ENCODE assay signal across 24 mouse cellular contexts in the genomic region with DNA sequence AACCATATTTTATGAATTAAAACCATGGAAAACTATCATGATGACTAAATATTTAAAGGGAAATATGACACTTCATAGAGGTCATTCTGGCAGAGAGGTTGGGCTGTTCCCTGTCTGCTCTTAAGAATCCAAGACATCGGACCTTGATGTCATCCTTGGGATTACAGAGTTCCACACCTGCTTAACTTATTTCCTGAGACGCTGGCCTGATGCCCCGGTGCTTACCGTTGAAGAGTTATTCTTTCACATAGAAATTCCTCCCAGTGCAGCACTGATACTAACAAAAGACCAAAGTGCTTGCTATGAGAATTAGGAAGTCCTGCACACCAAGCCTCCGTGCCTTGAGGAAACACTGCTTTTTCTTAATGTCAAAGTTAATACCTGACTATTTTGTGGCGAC.
"Had no signal": no experiment of that assay in that cellular context is flagged by ENCODE, and none has a peak within 500 bp of the region (broad histone marks: within the 10 kb centered on the region; RNA-seq: fewer than 3 reads in every experiment).

No protein-coding gene starts in this region.

- H3K9me3 ChIP-seq: heart, embryonic 10.5 days; heart, embryonic 12.5 days; hindbrain, embryonic 13.5 days; hindbrain, embryonic 15.5 days; kidney, embryonic 15.5 days; limb, embryonic 12.5 days; limb, embryonic 15.5 days; liver, embryonic 12.5 days had no signal

- DNase-seq: gastrocnemius, postnatal 14 days; gastrocnemius, postnatal 36 days; heart, postnatal 10 days; heart, postnatal 36 days; kidney, adult 11 months; kidney, adult 2 months; kidney, adult 9 months; kidney, postnatal 14 days; kidney, postnatal 36 days; layer of hippocampus, adult 9-11 months; layer of hippocampus, postnatal 36 days; left cerebral cortex, postnatal 4 days had no signal

- H3K9ac ChIP-seq: heart, embryonic 12.5 days; hindbrain, embryonic 13.5 days; hindbrain, embryonic 15.5 days; kidney, embryonic 15.5 days; limb, embryonic 12.5 days; limb, embryonic 15.5 days; liver, embryonic 12.5 days; liver, embryonic 14.5 days had no signal

- H3K27ac ChIP-seq: heart, embryonic 10.5 days; hindbrain, embryonic 13.5 days; hindbrain, embryonic 15.5 days; hindbrain, postnatal 0 days; kidney, embryonic 15.5 days; kidney, postnatal 0 days; limb, embryonic 12.5 days; limb, embryonic 15.5 days; liver, embryonic 12.5 days; liver, embryonic 14.5 days had no signal

- H3K36me3 ChIP-seq: heart, embryonic 10.5 days; hindbrain, embryonic 13.5 days; hindbrain, embryonic 15.5 days; kidney, embryonic 15.5 days; limb, embryonic 12.5 days; limb, embryonic 15.5 days; liver, embryonic 12.5 days had no signal

- H3K27me3 ChIP-seq: heart, embryonic 12.5 days; hindbrain, embryonic 13.5 days; hindbrain, embryonic 15.5 days; kidney, embryonic 15.5 days; limb, embryonic 12.5 days; limb, embryonic 15.5 days; liver, embryonic 12.5 days had no signal

- H3K4me3 ChIP-seq: heart, embryonic 10.5 days; heart, embryonic 12.5 days; hindbrain, embryonic 13.5 days; hindbrain, embryonic 15.5 days; kidney, embryonic 15.5 days; limb, embryonic 12.5 days; limb, embryonic 15.5 days; liver, embryonic 12.5 days had no signal

- ATAC-seq: hindbrain, postnatal 0 days; intestine, embryonic 16.5 days; liver, embryonic 12.5 days had no signal

- H3K4me1 ChIP-seq: hindbrain, embryonic 13.5 days; hindbrain, embryonic 15.5 days had no signal

- H3K4me2 ChIP-seq: heart, embryonic 12.5 days; hindbrain, embryonic 13.5 days; hindbrain, embryonic 15.5 days; kidney, embryonic 15.5 days; limb, embryonic 12.5 days; limb, embryonic 15.5 days; liver, embryonic 12.5 days had no signal
